ENCODE assay signal across 8 mouse cellular contexts in the genomic region with DNA sequence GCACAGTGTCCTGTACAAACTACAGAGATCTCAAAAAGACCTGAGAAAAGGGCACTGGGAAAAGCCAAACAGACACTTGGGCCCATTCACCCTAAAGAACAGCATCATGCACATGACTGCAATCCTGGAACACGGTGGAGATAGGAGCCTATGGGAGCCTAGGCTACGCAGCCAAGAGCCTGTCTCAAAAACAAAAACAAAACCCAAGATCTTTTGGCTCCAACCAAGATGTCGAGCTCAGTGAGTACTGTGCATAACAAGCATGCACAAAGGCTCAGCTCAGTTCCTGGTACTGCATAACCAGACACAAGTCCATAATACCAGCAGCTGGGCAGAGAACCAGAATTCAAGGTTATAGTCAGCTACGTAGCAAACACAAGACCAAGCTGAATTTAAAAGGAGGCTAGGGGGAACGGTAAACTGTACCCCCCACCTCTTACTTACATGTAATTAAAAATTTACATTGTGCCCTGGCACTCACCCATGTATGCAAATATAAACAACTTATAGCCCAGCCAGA. TPM values are rescaled to one million over a fixed set of nuclear protein-coding genes. Genes with fewer than 3 reads are reported as not detected.
DNase-seq lines count a peak whose midpoint lies in the region; ATAC-seq lines count a peak whose summit lies in the region.
"Had no signal": no experiment of that assay in that cellular context is flagged by ENCODE, and none has a peak within 500 bp of the region (broad histone marks: within the 10 kb centered on the region; RNA-seq: fewer than 3 reads in every experiment).

No protein-coding gene starts in this region.

- H3K36me3 ChIP-seq in neural tube, embryonic 11.5 days (ENCODE audit: control insufficient read depth, insufficient read depth, low read length), result peaks cover 5% of the 10 kb centered on the region
- peaks cover 11% of the 10 kb centered on the region; the same call in 1 of the 2 replicates for H3K36me3 ChIP-seq in limb, embryonic 11.5 days (ENCODE audit: control insufficient read depth, insufficient read depth, low read length)

- peaks cover 3% of the 10 kb centered on the region; the same call in 1 of the 2 replicates for H3K4me1 ChIP-seq in neural tube, embryonic 11.5 days (ENCODE audit: control insufficient read depth, insufficient read depth, low read length)
- peaks cover 5% of the 10 kb centered on the region; the same call in 1 of the 2 replicates for H3K4me1 ChIP-seq in limb, embryonic 11.5 days (ENCODE audit: control insufficient read depth, insufficient read depth, low read length)

- no peaks in the 10 kb centered on the region for H3K27me3 ChIP-seq in neural tube, embryonic 11.5 days (ENCODE audit: control insufficient read depth, insufficient read depth, low read length)
- H3K27me3 ChIP-seq in limb, embryonic 11.5 days (ENCODE audit: control insufficient read depth, insufficient read depth, low read length), result no peaks in the 10 kb centered on the region

- H3K4me3 ChIP-seq in neural tube, embryonic 11.5 days (ENCODE audit: low read depth, low read length), result peak overlapping the region; percentile 95
- H3K4me3 ChIP-seq in limb, embryonic 11.5 days (ENCODE audit: low read depth, low read length), result peak overlapping the region; percentile 91

- 0 out of 2 replicates have a peak overlapping the region, but pooled peaks have one; percentile 22 for H3K9ac ChIP-seq in neural tube, embryonic 11.5 days (ENCODE audit: low read length)
- peak overlapping the region; percentile 96; the same call in 1 of the 2 replicates for H3K9ac ChIP-seq in limb, embryonic 11.5 days (ENCODE audit: low read length)

- no peak overlapping the region for H3K27ac ChIP-seq in neural tube, embryonic 11.5 days (ENCODE audit: low read depth, low read length)
- no peak overlapping the region for H3K27ac ChIP-seq in limb, embryonic 11.5 days (replicated peaks; ENCODE audit: low read depth, low read length)

- H3K9me3 ChIP-seq in neural tube, embryonic 11.5 days (ENCODE audit: control insufficient read depth, low read length), result no peaks in the 10 kb centered on the region
- no peaks in the 10 kb centered on the region for H3K9me3 ChIP-seq in limb, embryonic 11.5 days (ENCODE audit: control insufficient read depth, low read length)

- DNase-seq in neural tube, embryonic 11.5 days (ENCODE audit: low spot score), result no peak
- no peak for DNase-seq in neural tube, embryonic 10.5 days (ENCODE audit: extremely low spot score, low spot score)
- peak; percentile 21 for DNase-seq in heart, adult 8-10 months (ENCODE audit: low spot score)
- no peak for DNase-seq in limb, embryonic 11.5 days (ENCODE audit: low spot score)
- no peak for DNase-seq in urinary bladder, postnatal 25 days (ENCODE audit: low spot score)
- DNase-seq in frontal cortex, postnatal 10 days (ENCODE audit: low spot score in 2 of 2), result no peak
- DNase-seq: adrenal gland, postnatal 10 days had no signal

- no peak for ATAC-seq in neural tube, embryonic 11.5 days (ENCODE audit: insufficient read depth, low FRiP score, low TSS enrichment)
- ATAC-seq in limb, embryonic 11.5 days (ENCODE audit: insufficient number of reproducible peaks, low FRiP score, low TSS enrichment, low read depth), result no peak
- ATAC-seq in megakaryocyte progenitor cell, adult 5-6 weeks (replicated peaks; ENCODE audit: poor library complexity), result no peak

- peak overlapping the region; percentile 63 for H3K4me2 ChIP-seq in neural tube, embryonic 11.5 days (ENCODE audit: low read depth)
- peak overlapping the region; percentile 65 for H3K4me2 ChIP-seq in limb, embryonic 11.5 days (ENCODE audit: low read depth, severe bottlenecking)

- WGBS in neural tube, embryonic 11.5 days, result 72% methylated on average over 5 of the region's 5 CpGs
- WGBS in limb, embryonic 11.5 days, result 75% methylated on average over 5 of the region's 5 CpGs

RNA-seq across cellular contexts. Expression of a gene that starts 1.3 kb away (rescaled TPM):
- polyA plus RNA-seq in neural tube, embryonic 11.5 days (2014; fragmentation: Nextera tagmentation; extraction: Ambion mirVana), result 110 and 124 TPM in 2 replicates
- total RNA-seq in heart, adult 8-10 months (2022), result 10 to 100 TPM; 48.1 to 77.5 (median 69.4) TPM
- 151 and 169 TPM in 2 replicates for polyA plus RNA-seq in limb, embryonic 11.5 days (2014; fragmentation: Nextera tagmentation; extraction: Ambion mirVana)
- 185 and 201 TPM in 2 replicates for total RNA-seq in megakaryocyte progenitor cell, adult 5-6 weeks (2015)
- 207 and 229 TPM in 2 replicates for total RNA-seq in megakaryocyte progenitor cell, adult 5-6 weeks (2017)

RNA-seq across cellular contexts. Expression of a gene that starts 19.4 kb away (rescaled TPM):
- polyA plus RNA-seq in neural tube, embryonic 11.5 days (2014; fragmentation: Nextera tagmentation; extraction: Ambion mirVana), result not detected in 2 replicates
- total RNA-seq in heart, adult 8-10 months (2022), result not detected
- polyA plus RNA-seq in limb, embryonic 11.5 days (2014; fragmentation: Nextera tagmentation; extraction: Ambion mirVana), result not detected in 2 replicates
- total RNA-seq in megakaryocyte progenitor cell, adult 5-6 weeks (2015), result not detected in 2 replicates
- not detected in 2 replicates for total RNA-seq in megakaryocyte progenitor cell, adult 5-6 weeks (2017)
- total RNA-seq: adrenal gland, postnatal 10 days had no signal

RNA-seq across cellular contexts. Expression of a gene that starts 41.0 kb away (rescaled TPM):
- 18.8 and 22.0 TPM in 2 replicates for polyA plus RNA-seq in neural tube, embryonic 11.5 days (2014; fragmentation: Nextera tagmentation; extraction: Ambion mirVana)
- 100 to 1,000 TPM; 108 to 118 (median 112) TPM for total RNA-seq in heart, adult 8-10 months (2022)
- 18.4 and 20.4 TPM in 2 replicates for polyA plus RNA-seq in limb, embryonic 11.5 days (2014; fragmentation: Nextera tagmentation; extraction: Ambion mirVana)
- total RNA-seq in megakaryocyte progenitor cell, adult 5-6 weeks (2015), result 142 and 148 TPM in 2 replicates
- total RNA-seq in megakaryocyte progenitor cell, adult 5-6 weeks (2017), result 59.3 and 60.2 TPM in 2 replicates
